Mouse (Mus musculus) kidney, adult 2 months (tissue): ENCODE measurements around the gene Cntnap1.

Experiments
- CTCF ChIP-seq: fragments of 200-500 bp; conservative IDR thresholded peaks from 2 replicates; pipeline ENCODE4 v1.5.1; 2011; ENCODE audit warnings: low read depth, mild to moderate bottlenecking, control low read depth, low read length, moderate library complexity, mixed read lengths; ENCODE audit not compliant: insufficient read depth, insufficient read length
- POLR2A ChIP-seq: fragments of 200-500 bp; IDR thresholded peaks from one replicate; pipeline ENCODE4 v1.6.1; 2011; ENCODE audit warnings: low read depth, low read length, control low read depth

DNA sequence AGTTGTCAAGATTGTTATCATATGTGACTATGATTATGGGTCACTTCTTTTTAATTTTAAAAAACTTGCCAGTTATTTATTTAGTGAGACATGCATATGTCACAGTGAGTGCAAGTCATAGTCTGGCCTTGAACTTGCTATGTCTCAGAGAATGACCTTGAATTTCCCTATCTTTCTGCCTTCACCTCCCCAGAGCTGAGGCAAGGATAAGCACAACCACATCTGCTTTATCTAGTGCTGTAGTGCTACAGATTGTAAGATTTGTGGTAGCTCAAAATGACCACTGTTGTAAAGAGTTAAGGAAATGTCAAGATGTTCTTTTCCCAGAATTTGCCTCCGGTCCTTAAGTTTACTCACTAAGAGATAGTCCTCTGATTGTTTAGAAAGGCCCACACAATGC is 62.9 kb downstream of the Cntnap1 start:
- no peak for TF ChIP-seq CTCF
- TF ChIP-seq POLR2A, result no peak
